Mouse (Mus musculus) embryonic facial prominence, embryonic 12.5 days (tissue): Measurements from ENCODE around the gene Zfp148. TPM values are rescaled to one million over a fixed set of nuclear protein-coding genes. Genes with fewer than 3 reads are reported as not detected.

Source experiments
- ATAC-seq: fragments of 200-750 bp; cut with Nextera tagmentation; 2 replicates; pipeline ENCODE4 v1.8.0; 2017; ENCODE audit not compliant: insufficient number of reproducible peaks, insufficient read depth, low FRiP score, low TSS enrichment
- H3K27ac ChIP-seq: fragments of 300-500 bp; sonication (generic); 2 replicates; pipeline ENCODE4 v1.5.1; 2016; ENCODE audit warnings: mild to moderate bottlenecking
- H3K27me3 ChIP-seq: fragments of 300-500 bp; sonication (generic); 2 replicates; pipeline ENCODE4 v1.6.1; 2016; ENCODE audit warnings: mild to moderate bottlenecking, moderate library complexity
- H3K36me3 ChIP-seq: fragments of 300-500 bp; sonication (generic); 2 replicates; pipeline ENCODE4 v1.6.1; 2016; ENCODE audit warnings: mild to moderate bottlenecking
- H3K4me1 ChIP-seq: fragments of 300-500 bp; sonication (generic); 2 replicates; pipeline ENCODE4 v1.6.1; 2016
- H3K4me2 ChIP-seq: fragments of 300-500 bp; sonication (generic); replicated peaks from 2 replicates; pipeline ENCODE4 v1.6.1; 2016; ENCODE audit warnings: mild to moderate bottlenecking, moderate library complexity
- H3K4me3 ChIP-seq: fragments of 300-500 bp; sonication (generic); 2 replicates; pipeline ENCODE4 v1.5.1; 2016; ENCODE audit warnings: mild to moderate bottlenecking
- H3K9ac ChIP-seq: fragments of 300-500 bp; sonication (generic); 2 replicates; pipeline ENCODE4 v1.6.1; 2016; ENCODE audit warnings: mild to moderate bottlenecking, moderate library complexity
- H3K9me3 ChIP-seq: fragments of 300-500 bp; sonication (generic); 2 replicates; pipeline ENCODE4 v1.6.1; 2016; ENCODE audit warnings: mild to moderate bottlenecking, moderate library complexity
- WGBS: fragments of 180-500 bp; shearing (Covaris S2); methylation state at CpG from one replicate; pipeline ENCODE4 v1.1.7; 2016; 5-methylcytosine and 5-hydroxymethylcytosine counted together
- polyA plus RNA-seq: library from polyadenylated mRNA; unstranded; fragments of >200 nt; fragmentation: Nextera tagmentation; extraction: Ambion mirVana; gene quantifications from 2 replicates; pipeline ENCODE4 v1.2.1, GENCODE M21; 2016

The Zfp148 gene
- polyA plus RNA-seq, 1 experiment from 2014 or later = 68.3 TPM

DNA sequence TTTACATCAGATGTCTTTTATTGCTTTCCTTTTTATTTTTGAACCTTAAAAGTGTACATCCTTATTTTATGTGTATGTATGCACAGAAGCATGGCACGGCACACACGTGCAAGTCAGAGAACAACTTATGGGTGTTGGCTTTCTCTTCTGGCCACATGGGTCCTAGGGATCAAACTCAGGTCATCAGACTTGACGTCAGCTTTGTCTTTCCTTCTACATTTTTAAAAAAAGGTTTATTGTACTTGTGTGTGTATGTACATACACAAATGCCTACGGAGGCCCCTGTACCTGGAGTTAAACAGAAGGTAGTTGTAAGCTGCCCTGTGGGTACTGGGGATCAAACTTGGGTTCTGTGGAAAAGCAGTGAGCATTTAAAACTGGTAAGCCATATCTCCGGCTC, 35.0 kb downstream of the Zfp148 start:
- Histone ChIP-seq H3K9me3 (no peaks in the 10 kb centered on the region), H3K27me3 (no peaks in the 10 kb centered on the region), H3K27ac (no peak overlapping the region), H3K36me3 (no peaks in the 10 kb centered on the region), H3K4me2 (no peak overlapping the region), H3K4me1 (peaks cover 19% of the 10 kb centered on the region), H3K9ac (no peak overlapping the region), H3K4me3 (no peak overlapping the region)
- ATAC-seq = no peak
- 75% methylated on average over 5 of the region's 5 CpGs for WGBS

DNA sequence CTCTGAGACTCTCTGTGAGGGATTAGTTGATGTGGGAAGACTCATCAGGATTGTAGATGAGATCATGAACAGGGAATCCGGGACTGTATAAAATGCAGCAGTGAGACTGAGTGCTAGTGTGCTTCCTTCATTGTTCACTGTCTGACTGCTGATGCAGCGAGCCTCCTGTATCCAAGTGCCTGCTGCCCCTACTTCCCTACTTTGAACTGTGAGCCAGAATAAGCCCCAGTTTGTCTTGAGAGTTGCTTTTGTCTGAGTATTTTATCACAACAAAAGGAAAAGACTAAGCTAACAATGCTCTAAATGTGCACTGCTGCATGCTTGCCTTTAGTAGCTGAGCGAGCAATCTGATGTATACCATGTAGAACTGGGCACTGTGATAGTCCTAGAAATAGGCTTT, 47.7 kb downstream of the Zfp148 start:
- H3K4me2 ChIP-seq = no peak overlapping the region
- H3K9ac ChIP-seq = no peak overlapping the region
- H3K9me3 ChIP-seq = no peaks in the 10 kb centered on the region
- H3K27ac ChIP-seq = no peak overlapping the region
- H3K4me1 ChIP-seq = no peaks in the 10 kb centered on the region
- H3K4me3 ChIP-seq = no peak overlapping the region
- H3K36me3 ChIP-seq = peaks cover 27% of the 10 kb centered on the region
- ATAC-seq = no peak
- 88% methylated on average over 3 of the region's 3 CpGs for WGBS
- H3K27me3 ChIP-seq = no peaks in the 10 kb centered on the region

DNA sequence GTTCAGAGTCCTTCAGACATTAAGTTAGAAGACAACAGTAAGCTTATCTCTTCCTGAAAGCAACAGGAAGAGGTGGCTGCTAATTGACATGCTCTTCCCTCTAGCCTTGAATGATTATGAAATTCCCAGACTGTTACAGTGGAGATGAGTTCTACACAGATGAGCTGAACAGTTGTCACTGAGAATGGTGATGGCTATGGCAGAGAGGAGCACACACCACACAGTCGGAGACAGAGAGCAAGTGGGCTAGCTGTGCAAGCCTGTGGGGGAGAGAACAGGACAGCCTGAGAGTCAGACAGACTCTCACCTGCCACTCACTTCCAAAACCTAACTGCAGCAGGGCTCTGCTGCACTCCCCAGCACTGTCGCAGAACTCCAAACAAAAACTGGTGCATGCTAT, 51.0 kb downstream of the Zfp148 start:
- H3K36me3 ChIP-seq = peaks cover 26% of the 10 kb centered on the region
- no peaks in the 10 kb centered on the region for H3K27me3 ChIP-seq
- no peaks in the 10 kb centered on the region for H3K9me3 ChIP-seq
- no peak overlapping the region for H3K4me3 ChIP-seq
- no peak overlapping the region for H3K9ac ChIP-seq
- H3K27ac ChIP-seq = no peak overlapping the region
- no peak overlapping the region for H3K4me2 ChIP-seq
- ATAC-seq = no peak
- no peaks in the 10 kb centered on the region for H3K4me1 ChIP-seq
- WGBS = 97% methylated on average over 2 of the region's 2 CpGs

- Histone ChIP-seq H3K4me1 (no peaks in the 10 kb centered on the region), H3K36me3 (peaks cover 17% of the 10 kb centered on the region), H3K9me3 (no peaks in the 10 kb centered on the region), H3K27me3 (no peaks in the 10 kb centered on the region), H3K27ac (no peak overlapping the region), H3K9ac (no peak overlapping the region), H3K4me2 (no peak overlapping the region), H3K4me3 (no peak overlapping the region)
- WGBS = 92% methylated on average over 6 of the region's 6 CpGs
- ATAC-seq = no peak
Observed at GRCm38 (mm10) chr16:33441065-33441464, 60.4 kb downstream of the Zfp148 start.

GRCm38 (mm10) chr16:33446830-33447229, 66.2 kb downstream of the Zfp148 start:
- Histone ChIP-seq H3K4me1 (no peaks in the 10 kb centered on the region; the same call in 1 of the 2 replicates), H3K27ac (no peak overlapping the region), H3K4me3 (no peak overlapping the region), H3K4me2 (no peak overlapping the region), H3K9me3 (no peaks in the 10 kb centered on the region), H3K9ac (no peak overlapping the region), H3K27me3 (no peaks in the 10 kb centered on the region), H3K36me3 (no peaks in the 10 kb centered on the region; the same call in 1 of the 2 replicates)
- ATAC-seq = no peak
- 80% methylated on average over 5 of the region's 5 CpGs for WGBS

- Histone ChIP-seq H3K4me2 (no peak overlapping the region), H3K36me3 (peaks cover 9% of the 10 kb centered on the region), H3K27me3 (no peaks in the 10 kb centered on the region), H3K9me3 (no peaks in the 10 kb centered on the region), H3K4me1 (0 out of 2 replicates have a peak, but pooled peaks cover 5% of the 10 kb centered on the region), H3K9ac (no peak overlapping the region), H3K4me3 (no peak overlapping the region), H3K27ac (no peak overlapping the region)
- WGBS = 92% methylated on average over 2 of the region's 2 CpGs
- ATAC-seq = no peak
Observed at GRCm38 (mm10) chr16:33453826-33454225, 73.2 kb downstream of the Zfp148 start.

DNA sequence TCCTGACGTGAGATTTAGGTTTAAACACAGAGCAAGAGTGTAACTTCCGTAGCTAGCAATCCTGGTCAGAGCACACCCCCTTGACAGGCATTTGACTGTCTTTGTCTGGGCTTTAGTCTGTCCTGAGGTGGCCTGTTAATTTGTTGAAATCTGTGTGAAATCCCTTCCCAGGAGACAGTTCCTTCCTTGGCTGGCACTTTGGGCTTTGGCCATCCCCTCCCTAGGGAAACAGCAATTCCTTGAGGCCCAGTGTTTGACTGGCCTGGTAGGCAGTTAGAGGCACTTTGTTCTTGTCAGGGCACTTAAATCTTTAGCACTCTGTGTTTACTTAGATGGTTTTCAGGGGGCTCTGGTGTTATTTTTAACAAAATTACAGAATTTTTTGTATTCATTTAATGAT, 73.7 kb downstream of the Zfp148 start:
- peaks cover 12% of the 10 kb centered on the region for H3K36me3 ChIP-seq
- no peaks in the 10 kb centered on the region for H3K9me3 ChIP-seq
- no peak overlapping the region for H3K4me2 ChIP-seq
- 0 out of 2 replicates have a peak, but pooled peaks cover 5% of the 10 kb centered on the region for H3K4me1 ChIP-seq
- H3K27me3 ChIP-seq = no peaks in the 10 kb centered on the region
- ATAC-seq = no peak
- H3K9ac ChIP-seq = no peak overlapping the region
- no peak overlapping the region for H3K4me3 ChIP-seq
- WGBS = 79% methylated on average over 2 of the region's 2 CpGs
- H3K27ac ChIP-seq = no peak overlapping the region

- Histone ChIP-seq H3K27me3 (no peaks in the 10 kb centered on the region), H3K27ac (no peak overlapping the region), H3K36me3 (peaks cover 17% of the 10 kb centered on the region), H3K4me2 (no peak overlapping the region), H3K4me3 (no peak overlapping the region), H3K9ac (no peak overlapping the region), H3K4me1 (0 out of 2 replicates have a peak, but pooled peaks cover 5% of the 10 kb centered on the region), H3K9me3 (no peaks in the 10 kb centered on the region)
- WGBS = 81% methylated on average over 6 of the region's 6 CpGs
- ATAC-seq = no peak
Observed at GRCm38 (mm10) chr16:33455263-33455910, 74.8 kb downstream of the Zfp148 start.

GRCm38 (mm10) chr16:33459101-33459500, 78.5 kb downstream of the Zfp148 start:
- WGBS = 95% methylated on average over 1 of the region's 1 CpGs

DNA sequence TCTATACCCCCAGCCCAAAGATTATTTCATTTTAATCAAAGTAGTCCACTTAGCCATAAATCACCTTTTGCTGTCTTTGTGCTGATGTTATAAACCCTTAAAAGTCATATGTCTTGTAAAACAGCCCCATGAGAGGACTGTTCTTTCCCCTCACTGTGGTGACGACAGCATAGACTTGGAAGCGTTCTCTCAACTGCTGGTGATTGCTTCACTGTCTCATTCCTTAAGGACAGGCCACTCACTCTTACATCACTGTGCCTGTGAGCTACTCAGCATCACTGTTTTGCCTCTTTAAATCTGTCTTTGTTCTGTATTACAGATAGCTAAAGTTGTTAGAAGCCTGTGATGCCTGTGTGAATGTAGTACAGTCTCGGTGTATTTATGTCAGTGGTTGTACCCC, 80.8 kb downstream of the Zfp148 start:
- no peak overlapping the region for H3K9ac ChIP-seq
- H3K27me3 ChIP-seq = no peaks in the 10 kb centered on the region
- H3K4me3 ChIP-seq = no peak overlapping the region
- H3K4me1 ChIP-seq = 0 out of 2 replicates have a peak, but pooled peaks cover 4% of the 10 kb centered on the region
- peaks cover 17% of the 10 kb centered on the region for H3K36me3 ChIP-seq
- no peak overlapping the region for H3K4me2 ChIP-seq
- no peaks in the 10 kb centered on the region for H3K9me3 ChIP-seq
- H3K27ac ChIP-seq = no peak overlapping the region
- no peak for ATAC-seq
- WGBS = 80% methylated on average over 3 of the region's 3 CpGs

More at GRCm38 (mm10) chr16:33459101-33459500, 78.5 kb downstream of the Zfp148 start:
- Histone ChIP-seq H3K4me1 (0 out of 2 replicates have a peak, but pooled peaks cover 6% of the 10 kb centered on the region), H3K4me3 (no peak overlapping the region), H3K9ac (no peak overlapping the region), H3K27ac (no peak overlapping the region), H3K27me3 (no peaks in the 10 kb centered on the region), H3K9me3 (no peaks in the 10 kb centered on the region), H3K4me2 (no peak overlapping the region), H3K36me3 (peaks cover 17% of the 10 kb centered on the region)
- no peak for ATAC-seq

- Histone ChIP-seq H3K27me3 (no peaks in the 10 kb centered on the region), H3K36me3 (peaks cover 11% of the 10 kb centered on the region), H3K27ac (no peak overlapping the region), H3K9me3 (no peaks in the 10 kb centered on the region), H3K4me3 (no peak overlapping the region), H3K9ac (no peak overlapping the region), H3K4me2 (no peak overlapping the region), H3K4me1 (peaks cover 10% of the 10 kb centered on the region)
- WGBS = 93% methylated on average over 4 of the region's 4 CpGs
- ATAC-seq = no peak
Observed at GRCm38 (mm10) chr16:33464509-33465241, 84.0 kb downstream of the Zfp148 start.

DNA sequence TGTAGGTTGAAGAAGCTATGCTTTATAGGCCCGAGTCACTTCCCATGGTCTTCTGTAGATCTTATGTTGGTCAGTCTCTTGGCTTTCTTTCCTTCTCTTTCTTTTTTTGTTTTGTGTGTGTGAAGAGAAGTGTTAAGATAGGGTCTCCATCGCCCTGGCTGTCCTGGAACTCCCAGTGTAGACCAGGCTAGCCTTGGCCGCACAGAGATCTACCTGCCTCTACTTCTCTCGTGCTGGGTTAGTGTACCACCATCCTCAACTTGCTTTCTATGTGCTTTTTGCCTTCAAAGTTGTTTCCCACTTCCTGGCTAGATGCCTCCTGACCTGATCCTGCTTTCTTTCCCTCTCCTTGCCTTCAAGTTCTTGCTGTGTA, 84.6 kb downstream of the Zfp148 start:
- Histone ChIP-seq H3K4me3 (no peak overlapping the region), H3K27ac (no peak overlapping the region), H3K9ac (no peak overlapping the region), H3K9me3 (no peaks in the 10 kb centered on the region), H3K27me3 (no peaks in the 10 kb centered on the region), H3K4me2 (no peak overlapping the region), H3K36me3 (peaks cover 11% of the 10 kb centered on the region), H3K4me1 (peaks cover 13% of the 10 kb centered on the region)
- ATAC-seq = no peak
- WGBS = 94% methylated on average over 4 of the region's 4 CpGs
